Mouse (Mus musculus) cortical plate, adult 2 months (tissue): ENCODE measurements around the gene Ccnb2. TPM values are rescaled to one million over a fixed set of nuclear protein-coding genes. Genes with fewer than 3 reads are reported as not detected.
A peak's percentile ranks its signal among the peaks of the same experiment; 100 is the strongest.

Source experiments
- H3K27ac ChIP-seq: fragments of 200-500 bp; 2 replicates; pipeline ENCODE4 v1.5.1; 2012; ENCODE audit warnings: low read length, control low read depth, inconsistent platforms; ENCODE audit not compliant: insufficient read depth
- H3K4me1 ChIP-seq: fragments of 200-500 bp; 2 replicates; pipeline ENCODE4 v1.6.1; 2011; ENCODE audit warnings: low read length; ENCODE audit not compliant: control insufficient read depth, insufficient read depth
- H3K4me3 ChIP-seq: fragments of 200-500 bp; 2 replicates; pipeline ENCODE4 v1.5.1; 2011; ENCODE audit warnings: mild to moderate bottlenecking, low read length, control low read depth; ENCODE audit not compliant: insufficient read depth
- CTCF ChIP-seq: fragments of 200-500 bp; IDR thresholded peaks from 2 replicates; pipeline ENCODE4 v1.5.1; 2011; ENCODE audit warnings: mild to moderate bottlenecking, control low read depth, low read length; ENCODE audit not compliant: insufficient read depth; ENCODE audit errors: extremely low read depth
- POLR2A ChIP-seq: fragments of 200-500 bp; IDR thresholded peaks from 2 replicates; pipeline ENCODE4 v1.6.1; 2011; ENCODE audit warnings: mild to moderate bottlenecking, low read length, control low read depth; ENCODE audit not compliant: insufficient read depth; ENCODE audit errors: extremely low read depth
- polyA plus RNA-seq: library from polyadenylated mRNA; depleted of rRNA; stranded (reverse); fragments of >200 nt; gene quantifications from 2 replicates; pipeline ENCODE4 v1.2.3, GENCODE M21; 2012

The Ccnb2 gene
- polyA plus RNA-seq, 1 experiment = 2.4 TPM

DNA sequence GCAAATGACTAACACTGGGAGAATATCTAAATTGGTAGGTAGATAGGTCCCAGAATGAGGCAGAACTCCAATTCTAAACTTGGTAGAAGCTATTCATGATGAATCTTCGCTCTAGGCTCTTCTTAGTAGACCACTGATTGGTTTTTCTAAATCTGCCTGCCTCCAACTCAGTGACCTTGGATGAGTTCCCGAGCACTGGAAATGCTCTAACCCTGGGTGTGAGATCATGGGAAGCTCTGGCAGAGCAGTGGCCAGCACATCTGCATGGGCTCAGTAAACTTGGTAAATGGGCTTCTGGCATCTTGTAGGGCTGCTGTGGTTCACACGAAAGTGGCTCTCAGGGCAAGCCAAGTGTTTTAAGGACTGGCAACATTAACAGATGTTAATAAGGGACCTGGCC is 14.8 kb downstream of the Ccnb2 start:
- TF ChIP-seq CTCF (no peak), POLR2A (no peak)
- Histone ChIP-seq H3K27ac (no peak overlapping the region), H3K4me3 (no peak overlapping the region), H3K4me1 (peaks cover 5% of the 10 kb centered on the region)

GRCm38 (mm10) chr9:70401937-70402539 is 19.3 kb downstream of the Ccnb2 start:
- H3K27ac ChIP-seq = 0 out of 2 replicates have a peak overlapping the region, but pooled peaks have one; percentile 48
- TF ChIP-seq POLR2A = no peak
- no peak for TF ChIP-seq CTCF
- H3K4me1 ChIP-seq = peaks cover 5% of the 10 kb centered on the region
- H3K4me3 ChIP-seq = no peak overlapping the region

DNA sequence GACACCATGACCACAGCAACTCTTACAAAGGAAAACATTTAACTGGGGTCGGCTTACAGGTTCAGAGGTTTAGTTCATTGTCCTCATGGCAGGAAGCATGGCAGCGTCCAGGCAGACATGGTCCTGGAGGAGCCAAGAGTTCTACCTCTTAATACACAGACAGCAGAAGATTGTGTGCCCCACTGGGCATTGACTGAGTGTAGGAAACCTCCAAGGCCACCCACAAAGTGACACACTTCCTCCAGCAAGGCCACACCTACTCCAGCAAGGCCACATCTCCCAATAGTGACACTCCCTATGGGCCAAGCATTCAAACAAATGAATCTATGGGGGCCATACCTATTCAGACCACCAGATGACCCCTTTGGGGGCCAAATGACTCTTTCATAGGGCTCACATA is 25.3 kb downstream of the Ccnb2 start:
- Histone ChIP-seq H3K4me1 (no peaks in the 10 kb centered on the region), H3K27ac (no peak overlapping the region), H3K4me3 (no peak overlapping the region)
- TF ChIP-seq POLR2A (no peak), CTCF (no peak)

GRCm38 (mm10) chr9:70395617-70396016 is 25.7 kb downstream of the Ccnb2 start:
- no peaks in the 10 kb centered on the region for H3K4me1 ChIP-seq
- TF ChIP-seq CTCF (0 out of 2 replicates have a peak, but pooled peaks have one; percentile 30), POLR2A (no peak)
- H3K27ac ChIP-seq = no peak overlapping the region
- no peak overlapping the region for H3K4me3 ChIP-seq

GRCm38 (mm10) chr9:70392563-70392907 is 28.8 kb downstream of the Ccnb2 start:
- no peak overlapping the region for H3K27ac ChIP-seq
- H3K4me3 ChIP-seq = no peak overlapping the region
- no peak for TF ChIP-seq POLR2A
- TF ChIP-seq CTCF = peak; percentile 64
- H3K4me1 ChIP-seq = no peaks in the 10 kb centered on the region

GRCm38 (mm10) chr9:70391660-70392562 is 29.4 kb downstream of the Ccnb2 start:
- TF ChIP-seq POLR2A (no peak), CTCF (no peak)
- Histone ChIP-seq H3K4me1 (no peaks in the 10 kb centered on the region), H3K4me3 (no peak overlapping the region), H3K27ac (no peak overlapping the region)

DNA sequence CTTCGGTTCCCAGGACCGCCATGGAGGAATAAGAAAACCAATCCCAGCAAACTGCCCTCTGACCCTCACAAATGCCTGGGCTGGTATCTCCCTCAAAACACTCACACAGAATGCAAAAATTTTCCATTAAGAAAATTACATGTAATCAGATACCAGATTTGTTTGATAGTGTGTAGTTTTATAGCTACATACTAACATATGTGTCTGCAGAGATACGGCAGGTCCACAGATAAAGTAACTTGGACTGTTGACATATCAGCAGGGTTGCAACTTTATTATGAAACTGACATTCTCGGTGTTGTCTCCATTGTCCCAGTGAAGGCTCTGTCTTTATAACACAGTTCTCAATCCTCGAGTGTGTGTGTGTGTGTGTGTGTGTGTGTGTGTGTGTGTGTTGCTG is 30.3 kb downstream of the Ccnb2 start:
- Histone ChIP-seq H3K4me1 (no peaks in the 10 kb centered on the region), H3K4me3 (no peak overlapping the region), H3K27ac (no peak overlapping the region)
- TF ChIP-seq POLR2A (no peak), CTCF (no peak)

- no peak overlapping the region for H3K4me3 ChIP-seq
- no peak overlapping the region for H3K27ac ChIP-seq
- TF ChIP-seq POLR2A (no peak), CTCF (no peak)
- no peaks in the 10 kb centered on the region for H3K4me1 ChIP-seq
Measured at GRCm38 (mm10) chr9:70389548-70389947, 31.8 kb downstream of the Ccnb2 start.

DNA sequence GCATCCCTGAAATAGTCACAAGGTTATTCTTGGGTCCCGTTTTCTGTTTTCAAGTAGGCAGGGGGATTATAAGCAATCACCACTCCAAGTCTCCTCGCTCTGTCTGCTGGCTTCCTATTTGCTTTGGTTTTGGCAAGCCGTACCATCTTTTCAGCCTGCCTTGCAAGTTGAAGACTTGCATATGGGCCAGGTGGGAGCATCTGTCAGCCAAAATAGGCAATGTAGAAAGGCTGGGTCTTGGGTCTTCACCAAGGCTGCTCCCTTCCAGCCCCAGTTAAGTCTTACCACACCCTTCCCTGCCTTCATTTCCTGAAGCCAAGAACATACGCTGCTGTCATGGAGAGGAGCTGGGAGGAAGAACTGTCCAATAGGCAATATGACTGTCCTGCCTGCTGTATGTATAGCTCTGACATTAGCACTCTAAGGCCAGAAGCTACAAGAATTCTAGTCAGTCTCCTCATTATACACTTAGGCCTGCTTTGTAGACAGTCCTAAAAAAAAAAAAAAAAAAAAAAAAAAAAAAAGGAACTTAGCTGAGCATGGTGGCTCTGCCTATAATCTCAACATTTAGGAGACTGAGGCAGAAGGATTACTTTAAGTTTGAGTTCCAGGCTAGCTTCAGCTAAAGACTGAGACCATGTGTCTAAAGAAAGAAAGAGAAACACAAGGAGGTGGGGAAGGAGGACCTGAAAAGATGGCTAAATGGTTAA is 33.8 kb downstream of the Ccnb2 start:
- Histone ChIP-seq H3K27ac (no peak overlapping the region), H3K4me1 (no peaks in the 10 kb centered on the region), H3K4me3 (no peak overlapping the region)
- no peak for TF ChIP-seq POLR2A
